Mouse (Mus musculus): ENCODE results near the gene Cpsf4l. TPM values are rescaled to one million over a fixed set of nuclear protein-coding genes. Genes with fewer than 3 reads are reported as not detected.

Cpsf4l gene
- polyA plus RNA-seq, 1 experiment from 2014 or later, result 0.31 TPM

DNA sequence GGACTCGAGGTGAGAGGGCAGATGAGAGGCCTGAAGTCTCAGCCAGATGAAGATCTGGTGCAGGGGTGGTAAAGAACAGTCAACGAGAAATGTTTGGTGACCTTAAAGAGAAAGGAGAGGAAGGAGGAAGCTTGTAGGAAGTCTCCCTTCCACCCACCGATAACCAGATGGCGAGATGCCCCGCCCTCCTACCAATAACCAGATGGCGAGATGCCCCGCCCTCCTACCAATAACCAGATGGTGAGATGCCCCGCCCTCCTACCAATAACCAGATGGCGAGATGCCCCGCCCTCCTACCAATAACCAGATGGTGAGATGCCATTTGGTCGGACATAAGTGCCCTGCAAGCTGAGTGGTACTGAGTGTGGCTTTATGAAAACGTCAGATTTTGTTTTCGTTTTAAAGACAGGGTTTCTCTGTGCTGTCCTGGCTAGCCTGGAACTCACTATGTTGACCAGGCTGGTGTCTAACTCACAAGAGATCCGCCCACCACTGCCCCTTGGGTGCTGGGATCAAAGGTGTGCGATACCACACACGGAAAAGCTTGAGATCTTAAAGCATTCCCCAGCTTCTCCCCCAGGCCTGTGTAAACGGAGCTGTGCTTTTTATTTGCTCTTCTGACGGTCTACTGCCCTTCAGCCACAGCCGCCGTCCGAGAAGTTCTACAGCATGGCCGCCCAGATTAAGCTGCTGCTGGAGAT lies 58.5 kb downstream of the Cpsf4l start:
- Histone ChIP-seq H3K4me2 (ENCODE audit: low read depth, low read length) (no peak overlapping the region), H3K4me1 (ENCODE audit: control insufficient read depth, insufficient read depth, low read length) (no peaks in the 10 kb centered on the region; the same call in 1 of the 2 replicates), H3K4me3 (ENCODE audit: low read depth, low read length) (no peak overlapping the region), H3K36me3 (replicated peaks; ENCODE audit: control insufficient read depth, insufficient read depth, low read depth, low read length) (peaks cover 8% of the 10 kb centered on the region), H3K9me3 (replicated peaks; ENCODE audit: control insufficient read depth, low read length) (no peaks in the 10 kb centered on the region), H3K9ac (replicated peaks; ENCODE audit: low read length) (no peak overlapping the region), H3K27ac (replicated peaks; ENCODE audit: low read depth, low read length) (no peak overlapping the region), H3K27me3 (ENCODE audit: control insufficient read depth, insufficient read depth, low read length) (no peaks in the 10 kb centered on the region)
- DNase-seq (ENCODE audit: low spot score), result no peak
- no peak for ATAC-seq (replicated peaks; ENCODE audit: insufficient number of reproducible peaks, low FRiP score, low TSS enrichment, low read depth)
- WGBS, result 71% methylated on average over 21 of the region's 22 CpGs

GRCm38 (mm10) chr11:113649353-113650210 lies 60.2 kb downstream of the Cpsf4l start, which contains the start of gene Slc39a11:
TSS of gene Slc39a11 (minus strand) at chr11:113650079.
- Histone ChIP-seq H3K36me3 (replicated peaks; ENCODE audit: control insufficient read depth, insufficient read depth, low read depth, low read length) (peaks cover 3% of the 10 kb centered on the region), H3K4me1 (ENCODE audit: control insufficient read depth, insufficient read depth, low read length) (no peaks in the 10 kb centered on the region; the same call in 1 of the 2 replicates), H3K9me3 (replicated peaks; ENCODE audit: control insufficient read depth, low read length) (no peaks in the 10 kb centered on the region), H3K27ac (replicated peaks; ENCODE audit: low read depth, low read length) (peak within 1 kb of the TSS; percentile 84), H3K4me3 (ENCODE audit: low read depth, low read length) (peak within 1 kb of the TSS; percentile 87), H3K4me2 (ENCODE audit: low read depth, low read length) (peak within 1 kb of the TSS; percentile 59), H3K27me3 (ENCODE audit: control insufficient read depth, insufficient read depth, low read length) (no peaks in the 10 kb centered on the region), H3K9ac (replicated peaks; ENCODE audit: low read length) (peak within 1 kb of the TSS; percentile 93)
- ATAC-seq (replicated peaks; ENCODE audit: insufficient number of reproducible peaks, low FRiP score, low TSS enrichment, low read depth) (peak; percentile 65; the same call in 1 of the 2 replicates), DNase-seq (ENCODE audit: low spot score) (peak; percentile 85)
- under 1% methylated on average over 66 of the region's 91 CpGs for WGBS

- H3K4me2 ChIP-seq (ENCODE audit: low read depth, low read length), result peak within 1 kb of the TSS; percentile 59
- H3K4me3 ChIP-seq (ENCODE audit: low read depth, low read length), result peak within 1 kb of the TSS; percentile 87
- H3K4me1 ChIP-seq (ENCODE audit: control insufficient read depth, insufficient read depth, low read length), result no peaks in the 10 kb centered on the region; the same call in 1 of the 2 replicates
- H3K27ac ChIP-seq (replicated peaks; ENCODE audit: low read depth, low read length), result peak within 1 kb of the TSS; percentile 84
- no peaks in the 10 kb centered on the region for H3K9me3 ChIP-seq (replicated peaks; ENCODE audit: control insufficient read depth, low read length)
- H3K36me3 ChIP-seq (replicated peaks; ENCODE audit: control insufficient read depth, insufficient read depth, low read depth, low read length), result peaks cover 3% of the 10 kb centered on the region
- WGBS, result 39% methylated on average over 26 of the region's 26 CpGs
- DNase-seq (ENCODE audit: low spot score), result no peak
- H3K27me3 ChIP-seq (ENCODE audit: control insufficient read depth, insufficient read depth, low read length), result no peaks in the 10 kb centered on the region
- H3K9ac ChIP-seq (replicated peaks; ENCODE audit: low read length), result peak within 1 kb of the TSS; percentile 93
- ATAC-seq (replicated peaks; ENCODE audit: insufficient number of reproducible peaks, low FRiP score, low TSS enrichment, low read depth), result no peak
These were observed 61.0 kb downstream of the Cpsf4l start, which contains the start of gene Cog1 for GRCm38 (mm10) chr11:113648690-113649352. TSS of gene Cog1 (plus strand) at chr11:113649169.

Other genes starting within 250 kb of the Cpsf4l start
- 3.3 and 3.4 TPM in 2 replicates for gene Sstr2, start 90.7 kb downstream of the Cpsf4l start, polyA plus RNA-seq (2014; fragmentation: Nextera tagmentation; extraction: Ambion mirVana)
- gene Cog1, start 60.8 kb downstream of the Cpsf4l start, polyA plus RNA-seq (2014; fragmentation: Nextera tagmentation; extraction: Ambion mirVana), result 26.1 and 28.4 TPM in 2 replicates
- 12.5 and 14.5 TPM in 2 replicates for gene Slc39a11, start 59.9 kb downstream of the Cpsf4l start, polyA plus RNA-seq (2014; fragmentation: Nextera tagmentation; extraction: Ambion mirVana)
- gene Fam104a, start 25.9 kb downstream of the Cpsf4l start, polyA plus RNA-seq (2014; fragmentation: Nextera tagmentation; extraction: Ambion mirVana), result 51.2 and 52.0 TPM in 2 replicates
- gene D11Wsu47e, start 25.6 kb downstream of the Cpsf4l start, polyA plus RNA-seq (2014; fragmentation: Nextera tagmentation; extraction: Ambion mirVana), result 24.8 and 26.5 TPM in 2 replicates
- gene Cdc42ep4, start 41.9 kb upstream of the Cpsf4l start, polyA plus RNA-seq (2014; fragmentation: Nextera tagmentation; extraction: Ambion mirVana), result 59.1 and 63.7 TPM in 2 replicates